Mouse (Mus musculus) testis, postnatal 10 days (tissue): ENCODE measurements around the gene Zfp354c.
A peak's percentile ranks its signal among the peaks of the same experiment; 100 is the strongest.

ENCODE experiments used
- DNase-seq: peaks from one replicate; pipeline ENCODE4 v3.0.0; 2021; ENCODE audit warnings: low spot score

The Zfp354c gene

GRCm38 (mm10) chr11:50827010-50827953 lies at the start of gene Zfp354c:
Zfp354c (minus strand) TSS chr11:50827724.
- DNase-seq, result peak; percentile 87

GRCm38 (mm10) chr11:50850989-50851601 lies 23.6 kb upstream of the Zfp354c start:
- DNase-seq, result no peak

- no peak for DNase-seq
These were observed 22.7 kb upstream of the Zfp354c start, which contains the start of gene Grm6 for GRCm38 (mm10) chr11:50850177-50850735. Grm6 (plus strand) TSS chr11:50850685.

- no peak for DNase-seq
These were observed 21.8 kb upstream of the Zfp354c start for GRCm38 (mm10) chr11:50849310-50849709.

- no peak for DNase-seq
These were observed 21.1 kb upstream of the Zfp354c start for GRCm38 (mm10) chr11:50848520-50849137.

GRCm38 (mm10) chr11:50847047-50847446 lies 19.5 kb upstream of the Zfp354c start:
- no peak for DNase-seq

GRCm38 (mm10) chr11:50845951-50846350 lies 18.4 kb upstream of the Zfp354c start:
- no peak for DNase-seq

- DNase-seq, result peak; percentile 94
These were observed 13.7 kb upstream of the Zfp354c start, which contains the start of gene Zfp879 for GRCm38 (mm10) chr11:50841023-50841735. Zfp879 (minus strand) TSS chr11:50841552.

- no peak for DNase-seq
These were observed 8.2 kb upstream of the Zfp354c start for GRCm38 (mm10) chr11:50835727-50836126.

- no peak for DNase-seq
These were observed 1.3 kb downstream of the Zfp354c start for GRCm38 (mm10) chr11:50826214-50826613.

- DNase-seq, result no peak
These were observed 13.3 kb downstream of the Zfp354c start for GRCm38 (mm10) chr11:50814233-50814632.

GRCm38 (mm10) chr11:50798836-50799235 lies 28.7 kb downstream of the Zfp354c start:
- DNase-seq, result no peak

- DNase-seq, result no peak
These were observed 29.9 kb downstream of the Zfp354c start for GRCm38 (mm10) chr11:50797674-50798073.

GRCm38 (mm10) chr11:50771006-50771405 lies 56.5 kb downstream of the Zfp354c start:
- DNase-seq, result no peak

- DNase-seq, result peak; percentile 95
These were observed 58.4 kb downstream of the Zfp354c start for GRCm38 (mm10) chr11:50768995-50769749.

- DNase-seq, result peak; percentile 79
These were observed 60.5 kb downstream of the Zfp354c start for GRCm38 (mm10) chr11:50767039-50767438.

- no peak for DNase-seq
These were observed 61.1 kb downstream of the Zfp354c start for GRCm38 (mm10) chr11:50766461-50766860.
